Mouse (Mus musculus): ENCODE measurements around the gene Zfp952.
"Not testable (repeated sequence)": the region's sequence is repeated elsewhere in the genome, so short reads cannot be mapped to it uniquely, and the experiment has no call there.

Zfp952 gene

DNA sequence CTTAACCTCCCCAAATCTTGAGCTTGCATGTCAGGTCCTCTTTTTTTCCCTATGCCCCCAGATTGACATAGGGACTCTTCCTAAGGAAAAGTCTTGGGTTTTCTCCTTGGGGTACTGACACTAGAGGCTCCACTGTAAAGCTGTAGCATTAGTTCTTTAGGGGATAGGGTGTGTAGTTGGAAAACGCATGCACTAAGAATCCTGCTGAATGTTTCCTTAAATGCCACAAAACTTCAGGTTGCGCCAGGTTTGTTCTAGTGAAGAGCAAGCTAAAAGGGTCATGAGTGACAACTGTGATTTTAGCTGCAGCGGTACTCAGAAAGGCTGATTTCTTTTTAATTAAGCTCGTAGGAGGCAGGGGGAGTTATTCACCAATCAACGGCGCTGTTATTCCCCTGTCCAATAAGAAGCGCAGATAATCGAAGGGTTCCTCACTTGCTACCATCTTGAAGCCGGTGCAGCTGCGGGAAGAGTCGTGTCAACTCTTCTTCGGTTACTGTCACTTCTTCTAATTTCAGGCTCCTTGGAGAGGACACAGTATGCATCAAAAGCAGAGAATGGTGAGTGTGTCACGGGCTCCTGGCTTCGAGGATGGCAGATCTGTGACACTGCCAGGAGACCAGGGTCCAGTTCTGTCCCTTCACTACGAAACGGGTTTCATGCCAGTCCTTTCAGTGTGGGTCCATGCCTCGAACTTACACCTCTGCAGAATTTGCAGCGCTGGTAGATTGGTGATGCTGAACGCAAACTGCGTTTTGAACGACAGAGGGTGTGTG lies at the start of gene Zfp952:
Gene Zfp952, plus strand, starts transcription at position 431 of the 776 bp plus-strand sequence.
- peak; percentile 81 for DNase-seq (ENCODE audit: low spot score)

DNA sequence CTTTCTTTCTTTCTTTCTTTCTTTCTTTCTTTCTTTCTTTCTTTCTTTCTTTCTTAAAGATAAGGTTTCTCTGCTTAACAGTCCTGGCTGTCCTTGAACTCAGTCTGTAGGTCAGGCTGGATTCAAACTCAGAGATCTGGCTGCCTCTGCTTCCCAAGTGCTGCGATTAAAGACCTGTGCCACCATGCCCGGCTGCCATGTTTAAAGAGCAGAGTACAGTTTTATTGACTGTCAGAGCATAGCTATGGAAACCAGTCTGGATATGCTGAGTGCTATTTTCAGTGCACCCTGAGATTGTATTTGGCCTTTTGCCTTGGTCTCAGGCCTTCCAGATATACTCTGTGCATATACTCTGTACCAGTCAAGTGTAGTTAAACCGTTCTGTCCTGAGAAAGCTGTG lies 49.3 kb upstream of the Zfp952 start:
- no peak for DNase-seq (ENCODE audit: low spot score)

DNA sequence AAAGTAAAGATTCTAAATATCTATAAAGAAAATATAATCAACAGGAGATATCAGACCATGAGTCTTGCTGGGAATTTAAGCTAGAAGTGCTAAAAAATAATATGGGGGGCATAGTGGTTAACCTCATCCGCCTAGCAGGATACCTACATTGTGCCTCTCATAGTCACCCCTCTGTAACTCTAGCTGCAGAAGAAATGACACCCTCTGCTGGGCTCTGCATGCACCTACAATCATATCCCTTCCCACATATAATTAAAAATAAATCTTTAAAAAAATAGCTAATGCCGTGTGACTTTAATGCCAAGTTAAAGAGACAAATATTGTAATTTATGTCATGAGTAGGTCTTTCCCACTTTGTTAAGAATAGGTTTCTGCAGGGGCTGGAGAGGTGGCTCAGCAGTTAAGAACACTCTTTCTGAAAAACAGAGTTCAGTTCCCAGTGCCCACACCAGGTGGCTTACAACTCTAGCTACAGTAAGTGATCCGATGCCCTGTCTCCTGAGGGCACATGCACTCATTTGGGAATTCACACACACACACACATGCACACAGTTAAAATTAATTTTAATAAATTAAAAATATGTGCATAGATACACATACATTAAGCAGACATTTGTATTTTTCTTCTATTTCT lies 48.4 kb upstream of the Zfp952 start:
- no peak for DNase-seq (ENCODE audit: low spot score)

DNA sequence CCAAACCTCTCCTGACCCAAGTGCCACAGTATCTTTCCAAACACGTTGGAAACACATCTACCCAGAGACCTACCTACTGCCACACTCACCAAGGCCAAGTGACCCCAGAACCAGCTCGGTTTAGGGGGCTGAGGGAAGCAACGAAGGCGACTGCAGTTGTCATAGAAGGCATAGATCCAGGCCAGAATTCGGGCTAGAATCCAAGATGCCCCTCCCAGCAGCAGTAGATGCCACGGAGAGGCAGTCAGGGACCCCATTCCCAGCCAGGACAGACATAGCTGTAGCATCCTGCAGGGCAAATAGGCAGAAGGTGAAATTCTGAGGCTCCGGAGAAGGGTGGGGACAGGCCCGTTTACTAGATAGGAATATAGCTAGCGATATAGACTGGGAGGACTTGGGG lies 46.2 kb upstream of the Zfp952 start:
- no peak for DNase-seq (ENCODE audit: low spot score)

DNA sequence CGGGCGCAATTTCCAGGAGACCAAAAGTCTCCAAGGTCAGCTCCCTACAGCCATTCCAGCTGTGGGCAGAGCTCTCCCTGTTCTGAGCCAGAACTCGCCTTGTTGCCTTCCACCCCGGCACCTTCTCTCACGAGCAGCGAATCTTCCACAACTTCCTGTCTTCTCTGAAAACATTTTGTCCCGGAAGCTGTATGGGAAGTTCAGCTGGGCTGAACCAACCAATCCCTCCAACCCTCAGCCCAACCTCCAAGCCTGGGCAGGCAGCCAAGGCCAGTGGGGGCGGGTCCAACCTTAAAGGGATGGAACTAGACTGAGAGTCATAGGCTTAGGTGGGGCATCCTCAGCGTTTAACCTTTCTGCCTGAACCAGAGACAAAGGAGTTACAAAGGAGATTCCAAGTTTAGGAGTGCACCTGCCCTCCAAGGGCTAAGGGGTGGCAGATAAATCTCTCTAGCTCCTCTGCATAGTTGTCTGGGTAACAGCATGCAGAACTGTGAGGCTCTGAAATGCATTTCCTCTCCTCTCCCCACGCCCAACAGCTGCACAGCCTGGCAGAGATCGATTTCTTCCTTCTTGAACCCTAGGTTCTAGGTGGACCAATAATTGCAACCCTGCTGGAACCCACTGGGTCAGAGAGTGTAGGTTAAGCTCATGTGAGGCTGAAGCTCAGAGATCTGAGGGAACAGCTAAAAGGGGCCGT lies 45.6 kb upstream of the Zfp952 start, which contains the start of gene Cyp4f13:
Gene Cyp4f13, minus strand, starts transcription at position 188 of the 700 bp plus-strand sequence.
- DNase-seq (ENCODE audit: low spot score): peak; percentile 100

DNA sequence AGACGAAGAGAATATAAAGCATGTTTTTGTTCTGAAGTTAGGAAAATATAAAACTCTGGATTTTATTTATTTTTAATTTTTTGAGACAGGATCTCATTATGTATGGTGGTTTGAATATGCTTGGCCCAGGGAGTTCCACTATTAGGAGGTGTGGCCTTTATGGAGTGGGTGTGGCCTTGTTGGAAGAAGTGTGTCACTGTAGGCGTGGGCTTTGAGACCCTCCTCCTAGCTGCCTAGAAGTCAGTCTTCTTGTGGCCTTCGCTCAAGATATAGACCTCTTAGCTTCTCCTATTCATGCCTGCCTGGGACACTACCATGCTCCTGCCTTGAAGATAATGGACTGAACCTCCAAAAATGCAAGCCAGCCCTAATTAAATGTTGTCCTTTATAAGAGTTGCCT lies 42.8 kb upstream of the Zfp952 start:
- no peak for DNase-seq (ENCODE audit: low spot score)

DNA sequence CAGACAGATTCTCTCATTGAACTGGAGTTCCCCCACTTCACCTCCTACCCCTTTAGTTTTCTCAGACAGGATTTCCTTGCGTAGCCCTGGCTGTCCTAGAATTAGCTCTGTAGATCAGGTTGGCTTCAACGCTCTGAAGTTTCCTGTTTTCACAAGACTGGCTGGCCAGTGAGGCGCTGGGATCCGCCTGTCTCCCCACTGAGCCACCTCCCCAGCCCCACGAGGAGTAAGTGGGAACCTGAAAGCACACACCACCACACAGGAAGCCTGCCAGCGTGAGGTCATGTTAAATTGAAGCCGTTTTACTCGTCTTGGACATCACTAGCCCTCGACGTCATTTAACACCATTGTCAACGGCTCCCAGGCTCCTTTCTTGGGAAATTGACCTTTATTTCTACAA lies 41.9 kb upstream of the Zfp952 start:
- no peak for DNase-seq (ENCODE audit: low spot score)

DNA sequence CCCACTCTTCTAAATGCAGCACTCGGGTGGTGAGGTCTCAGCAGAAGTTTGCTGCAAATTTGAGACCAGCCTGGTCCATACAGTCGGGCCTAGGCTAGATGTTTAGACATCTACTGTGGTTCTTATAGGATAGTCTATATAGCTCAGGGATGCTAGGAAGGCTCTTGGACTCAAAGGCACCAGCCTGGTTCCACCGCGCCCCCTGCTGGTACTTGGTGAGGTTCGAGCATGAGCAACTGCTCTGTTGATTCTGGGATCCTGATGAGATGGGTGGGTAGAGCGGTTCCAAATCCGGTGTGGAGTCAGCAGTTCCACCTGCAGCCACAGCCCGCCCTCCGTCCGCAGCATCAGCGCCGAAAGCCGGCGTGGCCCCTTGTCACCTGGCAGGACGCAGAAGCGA lies 41.5 kb upstream of the Zfp952 start:
- DNase-seq (ENCODE audit: low spot score): peak; percentile 95

DNA sequence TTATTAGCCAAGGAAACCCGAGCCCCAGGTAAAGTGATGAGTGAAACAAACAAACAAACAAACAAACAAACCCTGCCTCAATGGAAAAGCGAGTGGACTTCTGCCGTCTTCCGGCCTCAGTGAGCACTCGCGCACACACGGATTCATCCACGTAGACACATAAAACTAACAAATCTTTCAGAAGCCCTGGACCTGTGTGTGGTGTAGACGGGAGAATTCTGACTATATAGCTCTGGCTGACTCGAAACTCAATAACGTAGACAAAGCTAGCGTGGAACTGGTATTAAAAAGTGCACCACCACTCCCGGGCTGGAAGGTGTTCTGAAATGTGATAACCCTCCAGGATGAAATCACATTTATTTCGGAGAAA lies 27.7 kb upstream of the Zfp952 start:
- DNase-seq (ENCODE audit: low spot score): no peak

DNA sequence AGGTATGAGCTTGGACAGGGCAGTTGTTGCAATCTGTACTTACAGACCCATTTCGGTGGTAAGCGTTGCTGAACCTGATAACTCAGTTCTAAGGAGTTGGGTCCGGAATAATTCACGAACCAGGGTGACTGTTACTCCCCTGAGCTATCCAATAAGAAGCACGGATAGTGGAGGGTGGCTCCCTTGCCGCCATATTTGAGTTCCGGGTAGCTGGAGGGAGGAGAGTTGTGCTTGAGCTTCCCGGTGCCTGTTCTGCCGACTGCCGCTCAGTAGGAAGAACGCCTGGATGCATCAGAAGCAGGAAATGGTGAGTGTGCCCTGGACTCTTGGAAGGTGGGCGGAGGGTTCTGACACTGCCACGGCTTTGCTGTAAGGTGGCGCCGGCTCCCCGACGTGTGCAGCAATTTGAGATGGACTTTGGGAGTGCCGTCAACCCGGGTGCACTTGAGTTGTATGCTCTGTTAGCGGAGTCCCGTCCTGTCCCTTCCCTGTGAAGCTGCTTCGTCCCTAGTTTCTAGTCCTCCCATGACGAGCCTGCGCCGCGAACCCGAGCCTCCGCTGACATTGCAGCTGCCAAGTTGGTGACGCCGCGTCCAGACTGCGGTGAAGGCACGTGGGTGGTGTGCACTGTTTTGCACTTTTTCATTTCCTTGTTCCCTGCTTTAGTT lies 27.2 kb upstream of the Zfp952 start, which contains the start of gene Zfp472:
Gene Zfp472, plus strand, starts transcription at position 192 of the 668 bp plus-strand sequence.
- peak; percentile 84 for DNase-seq (ENCODE audit: low spot score)

DNA sequence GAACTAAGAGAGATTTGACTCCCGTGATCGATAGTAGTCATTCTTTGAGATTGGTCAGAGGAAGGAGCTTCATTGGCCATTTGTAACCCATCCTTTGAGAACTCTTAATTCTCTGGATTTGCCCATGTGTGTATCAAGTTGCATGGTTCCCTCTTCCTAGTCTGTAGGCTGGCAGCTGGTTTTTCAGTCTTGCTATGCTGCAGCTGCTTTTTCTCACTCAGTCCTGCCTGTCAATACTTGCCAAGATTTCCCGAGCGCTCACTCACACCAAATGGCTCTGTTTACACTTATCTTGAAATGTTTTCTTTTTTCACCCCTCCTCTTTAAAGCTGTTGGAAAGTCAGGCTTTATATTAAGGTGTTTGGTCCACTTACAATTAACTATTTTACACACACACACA lies 11.6 kb upstream of the Zfp952 start:
- no peak for DNase-seq (ENCODE audit: low spot score)

DNA sequence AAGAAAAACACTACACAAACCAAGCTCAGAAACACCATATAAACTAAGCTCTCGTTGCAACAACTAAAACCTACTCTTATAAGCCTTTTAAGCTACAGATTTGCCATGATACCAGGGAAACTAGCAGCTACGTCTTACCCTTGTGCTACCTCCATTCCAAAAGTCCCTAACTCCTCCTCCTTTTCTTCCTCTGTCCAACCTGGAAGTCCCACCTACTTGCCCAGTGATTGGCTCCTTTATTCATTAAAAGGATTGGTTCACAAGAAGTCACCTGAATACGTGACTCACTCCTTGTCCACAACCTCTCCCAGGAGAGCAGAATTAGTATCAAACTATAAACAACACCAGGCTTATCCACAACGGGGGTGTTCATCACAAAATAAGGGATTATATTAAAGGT lies 6.6 kb upstream of the Zfp952 start:
- no peak for DNase-seq (ENCODE audit: low spot score)

DNA sequence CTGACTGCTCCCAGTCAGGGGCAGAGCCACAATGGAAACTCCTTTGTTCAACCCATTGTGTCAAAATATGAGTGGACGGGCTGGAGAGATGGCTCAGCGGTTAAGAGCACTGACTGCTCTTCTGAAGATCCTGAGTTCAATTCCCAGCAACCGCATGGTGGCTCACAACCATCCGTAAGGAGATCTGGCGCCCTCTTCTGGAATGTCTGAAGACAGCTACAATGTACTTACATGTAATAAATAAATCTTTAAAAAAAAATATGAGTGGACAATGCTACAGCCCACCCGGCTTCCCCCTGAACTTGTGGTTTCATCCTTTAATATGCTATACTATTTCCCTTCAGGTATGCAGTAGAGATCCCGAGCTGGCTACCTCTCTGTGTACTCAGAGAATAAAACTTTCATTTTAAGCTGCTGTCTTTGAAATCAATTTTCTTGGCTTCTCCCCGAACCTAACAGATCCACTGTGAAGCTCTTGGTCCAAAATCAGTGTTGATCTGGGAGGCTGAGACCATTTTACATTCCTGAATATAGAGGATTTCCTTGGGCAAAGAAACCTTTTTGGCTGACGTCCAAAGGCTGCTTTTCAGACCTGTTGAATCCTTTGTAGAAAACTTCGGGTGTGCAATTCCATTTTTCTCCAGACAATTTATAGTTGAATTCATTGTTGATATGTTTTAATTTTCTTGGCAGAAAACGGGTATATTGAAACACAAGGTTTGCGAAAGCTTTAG lies 797 bp upstream of the Zfp952 start:
- DNase-seq (ENCODE audit: low spot score): peak; percentile 43

DNA sequence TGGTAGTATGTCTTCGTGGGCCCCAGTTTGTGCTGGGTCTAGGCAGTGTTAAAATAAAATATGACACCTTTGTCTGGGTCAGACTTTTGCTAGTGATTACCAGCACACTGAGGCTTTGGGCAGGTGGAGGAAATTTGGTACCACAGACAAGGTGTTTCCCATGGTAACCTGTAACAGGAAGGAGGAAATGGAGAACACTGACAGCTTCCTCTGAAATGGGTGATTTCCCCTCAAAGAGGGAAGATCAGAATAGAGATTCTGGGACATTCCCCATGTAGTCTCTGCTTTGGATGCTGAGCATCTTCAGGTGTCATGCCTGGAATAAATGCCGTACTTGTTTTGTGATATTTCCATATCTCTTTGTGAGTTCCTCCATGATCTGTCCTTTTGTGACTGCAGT lies 5.6 kb downstream of the Zfp952 start:
- DNase-seq (ENCODE audit: low spot score): no peak

DNA sequence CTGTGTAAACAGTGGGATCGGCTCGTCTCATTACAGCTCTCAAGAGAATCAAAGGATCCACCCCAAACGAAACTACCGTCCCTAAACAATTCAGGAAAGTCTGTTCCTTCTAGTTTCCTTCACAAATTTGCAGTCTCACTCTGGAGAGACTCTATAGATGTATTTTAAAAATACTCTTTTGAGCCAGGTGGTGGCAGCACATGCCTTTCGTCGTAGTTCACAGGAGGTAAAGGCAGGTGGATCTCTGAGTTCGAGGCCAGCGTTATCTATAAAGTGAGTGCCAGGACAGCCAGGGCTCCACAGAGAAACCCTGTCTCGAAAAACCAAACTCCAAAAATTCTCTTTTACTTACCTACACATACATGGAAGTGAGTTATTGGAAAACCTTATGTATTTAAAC lies 15.4 kb downstream of the Zfp952 start:
- no peak for DNase-seq (ENCODE audit: low spot score)

DNA sequence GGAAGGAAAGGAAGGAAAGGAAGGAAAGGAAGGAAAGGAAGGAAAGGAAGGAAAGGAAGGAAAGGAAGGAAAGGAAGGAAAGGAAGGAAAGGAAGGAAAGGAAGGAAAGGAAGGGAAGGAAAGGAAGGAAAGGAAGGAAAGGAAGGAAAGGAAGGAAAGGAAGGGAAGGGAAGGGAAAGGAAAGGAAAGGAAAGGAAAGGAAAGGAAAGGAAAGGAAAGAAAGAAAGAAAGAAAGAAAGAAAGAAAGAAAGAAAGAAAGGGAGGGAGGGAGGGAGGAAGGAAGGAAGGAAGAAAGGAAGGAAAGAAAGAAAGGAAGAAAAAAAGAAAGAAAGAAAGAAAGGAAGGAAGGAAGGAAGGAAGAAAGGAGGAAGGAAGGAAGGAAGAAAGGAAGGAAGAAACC lies 27.5 kb downstream of the Zfp952 start:
- DNase-seq (ENCODE audit: low spot score): not testable (repeated sequence)

DNA sequence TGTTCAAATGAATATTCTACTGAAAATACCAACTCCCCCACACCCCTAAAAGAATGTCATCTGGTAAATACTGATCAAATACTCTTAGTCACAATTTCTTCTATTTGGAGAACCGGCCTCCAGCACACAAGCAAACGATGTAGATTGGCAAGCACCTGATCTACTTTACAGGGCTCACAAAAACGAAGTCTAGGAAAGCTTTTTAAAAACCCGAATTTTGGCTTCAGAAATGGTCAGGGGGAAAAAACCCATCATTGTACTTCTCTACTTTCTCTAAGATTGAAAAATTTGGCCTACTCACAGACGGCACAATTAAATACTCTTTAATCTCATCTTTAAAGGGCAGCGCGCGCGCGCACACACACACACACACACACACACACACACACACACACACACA lies 39.4 kb downstream of the Zfp952 start:
- DNase-seq (ENCODE audit: low spot score): no peak

DNA sequence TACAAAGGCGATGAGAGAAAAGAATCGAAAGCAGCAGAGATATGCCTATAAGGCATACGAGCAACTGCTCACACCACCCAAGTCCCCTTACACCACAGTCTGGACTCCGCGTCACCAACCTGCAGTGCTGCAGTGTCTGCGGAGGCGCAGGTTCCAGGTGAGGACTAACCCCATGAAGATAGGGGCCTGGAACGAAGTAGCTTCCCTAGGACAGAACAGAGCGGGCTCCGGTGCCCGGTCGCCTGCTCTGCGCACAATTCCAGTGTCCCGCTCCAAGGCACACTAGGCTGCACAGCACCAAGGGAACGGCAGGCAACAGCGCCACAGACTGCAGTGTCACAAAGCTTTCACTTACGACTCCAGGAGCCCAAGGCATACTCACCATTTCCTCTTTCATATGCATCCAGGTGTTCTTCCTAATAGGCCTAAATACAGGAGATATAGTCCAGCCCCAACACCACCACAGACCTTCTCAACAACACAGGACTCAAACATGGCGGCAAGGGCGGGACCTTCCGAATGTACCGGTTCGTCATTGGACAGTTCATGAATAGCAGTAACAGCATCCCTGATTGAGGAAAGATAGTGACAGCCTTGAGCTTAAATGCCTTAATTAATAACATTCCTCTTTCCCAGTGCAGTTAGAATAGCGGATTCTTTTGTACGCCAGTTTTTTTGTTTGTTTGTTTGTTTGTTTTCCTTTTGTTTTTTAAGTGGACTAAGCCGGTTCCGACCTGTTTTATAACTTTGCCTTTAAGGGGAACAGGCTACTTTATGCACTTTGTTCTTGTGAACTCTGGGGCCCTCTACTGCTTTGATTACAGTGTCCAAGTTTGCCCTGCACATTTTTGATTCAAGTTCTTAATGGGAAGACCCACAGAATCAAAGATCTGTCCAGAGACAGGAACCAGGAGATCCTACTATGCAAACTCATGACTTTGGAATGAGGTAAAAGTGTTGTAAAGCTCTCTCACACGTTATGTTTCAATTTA lies 40.3 kb downstream of the Zfp952 start, which contains the start of gene Zfp763:
Gene Zfp763, minus strand, starts transcription at position 503 of the 992 bp plus-strand sequence.
- DNase-seq (ENCODE audit: low spot score): peak; percentile 82

Data from testis, postnatal 10 days (tissue).